Mouse (Mus musculus) heart, embryonic 15.5 days (tissue): ENCODE measurements around the gene Abcg5. TPM values are rescaled to one million over a fixed set of nuclear protein-coding genes. Genes with fewer than 3 reads are reported as not detected.

Experiments used
- ATAC-seq: fragments of 200-750 bp; cut with Nextera tagmentation; replicated peaks from 2 replicates; pipeline ENCODE4 v1.8.0; 2017; ENCODE audit warnings: low read depth, moderate TSS enrichment; ENCODE audit not compliant: insufficient number of reproducible peaks, insufficient read depth, low FRiP score
- H3K27ac ChIP-seq: fragments of 300-500 bp; sonication (generic); 2 replicates; pipeline ENCODE4 v1.5.1; 2015; ENCODE audit warnings: mild to moderate bottlenecking, inconsistent platforms
- H3K27me3 ChIP-seq: fragments of 300-500 bp; sonication (generic); 2 replicates; pipeline ENCODE4 v1.6.1; 2015; ENCODE audit warnings: inconsistent platforms
- H3K36me3 ChIP-seq: fragments of 300-500 bp; sonication (generic); 2 replicates; pipeline ENCODE4 v1.6.1; 2015; ENCODE audit warnings: mild to moderate bottlenecking, inconsistent platforms
- H3K4me1 ChIP-seq: fragments of 300-500 bp; sonication (generic); replicated peaks from 2 replicates; pipeline ENCODE4 v1.6.1; 2015; ENCODE audit warnings: inconsistent platforms
- H3K4me2 ChIP-seq: fragments of 300-500 bp; sonication (generic); 2 replicates; pipeline ENCODE4 v1.6.1; 2015; ENCODE audit warnings: inconsistent platforms, mild to moderate bottlenecking, moderate library complexity
- H3K4me3 ChIP-seq: fragments of 300-500 bp; sonication (generic); 2 replicates; pipeline ENCODE4 v1.5.1; 2015; ENCODE audit warnings: mild to moderate bottlenecking, inconsistent platforms
- H3K9ac ChIP-seq: fragments of 300-500 bp; sonication (generic); 2 replicates; pipeline ENCODE4 v1.6.1; 2015; ENCODE audit warnings: mild to moderate bottlenecking, inconsistent platforms
- H3K9me3 ChIP-seq: fragments of 300-500 bp; sonication (generic); replicated peaks from 2 replicates; pipeline ENCODE4 v1.6.1; 2016; ENCODE audit warnings: inconsistent platforms
- WGBS: fragments of 180-500 bp; shearing (Covaris S2); methylation state at CpG from one replicate; pipeline ENCODE4 v1.1.7; 2015; ENCODE audit warnings: mixed read lengths; 5-methylcytosine and 5-hydroxymethylcytosine counted together
- polyA plus RNA-seq: library from polyadenylated mRNA; unstranded; fragments of >200 nt; fragmentation: Nextera tagmentation; extraction: Ambion mirVana; gene quantifications from 2 replicates; pipeline ENCODE4 v1.2.1, GENCODE M21; 2015

The Abcg5 gene
- polyA plus RNA-seq, 1 experiment from 2014 or later, result not detected

- Histone ChIP-seq H3K9me3 (no peaks in the 10 kb centered on the region), H3K9ac (peak within 1 kb of the TSS; percentile 59), H3K27ac (no peak within 1 kb of the TSS; the same call in 1 of the 2 replicates), H3K27me3 (no peaks in the 10 kb centered on the region), H3K4me3 (peak within 1 kb of the TSS; percentile 79), H3K4me1 (peaks cover 4% of the 10 kb centered on the region), H3K36me3 (no peaks in the 10 kb centered on the region), H3K4me2 (peak within 1 kb of the TSS; percentile 91)
- WGBS, result under 1% methylated on average over 25 of the region's 25 CpGs
- peak; percentile 96 for ATAC-seq
These were observed 56.4 kb downstream of the Abcg5 start, which contains the start of gene Dync2li1 for GRCm38 (mm10) chr17:84626276-84626856. Gene Dync2li1 (plus strand): TSS chr17:84626496.

GRCm38 (mm10) chr17:84622873-84623272, 59.9 kb downstream of the Abcg5 start:
- Histone ChIP-seq H3K27me3 (no peaks in the 10 kb centered on the region), H3K4me3 (no peak overlapping the region), H3K9ac (no peak overlapping the region), H3K36me3 (no peaks in the 10 kb centered on the region), H3K4me1 (peaks cover 4% of the 10 kb centered on the region), H3K9me3 (no peaks in the 10 kb centered on the region), H3K4me2 (no peak overlapping the region), H3K27ac (no peak overlapping the region)
- ATAC-seq, result no peak
- WGBS, result 58% methylated on average over 2 of the region's 2 CpGs

- 75% methylated on average over 4 of the region's 4 CpGs for WGBS
- no peak overlapping the region for H3K27ac ChIP-seq
- H3K27me3 ChIP-seq, result no peaks in the 10 kb centered on the region
- H3K9me3 ChIP-seq, result no peaks in the 10 kb centered on the region
- H3K4me3 ChIP-seq, result no peak overlapping the region
- no peak overlapping the region for H3K4me2 ChIP-seq
- no peak for ATAC-seq
- peaks cover 4% of the 10 kb centered on the region for H3K4me1 ChIP-seq
- no peaks in the 10 kb centered on the region for H3K36me3 ChIP-seq
- no peak overlapping the region for H3K9ac ChIP-seq
These were observed 60.8 kb downstream of the Abcg5 start for GRCm38 (mm10) chr17:84622028-84622427.

- WGBS, result 76% methylated on average over 6 of the region's 6 CpGs
- H3K9ac ChIP-seq, result no peak overlapping the region
- no peaks in the 10 kb centered on the region for H3K9me3 ChIP-seq
- no peak overlapping the region for H3K27ac ChIP-seq
- H3K4me2 ChIP-seq, result no peak overlapping the region
- no peaks in the 10 kb centered on the region for H3K4me1 ChIP-seq
- H3K4me3 ChIP-seq, result no peak overlapping the region
- H3K27me3 ChIP-seq, result no peaks in the 10 kb centered on the region
- ATAC-seq, result no peak
- no peaks in the 10 kb centered on the region for H3K36me3 ChIP-seq
These were observed 61.6 kb downstream of the Abcg5 start for GRCm38 (mm10) chr17:84621209-84621608.

- H3K27ac ChIP-seq, result no peak overlapping the region
- H3K4me3 ChIP-seq, result no peak overlapping the region
- WGBS, result 81% methylated on average over 6 of the region's 6 CpGs
- H3K9me3 ChIP-seq, result no peaks in the 10 kb centered on the region
- no peaks in the 10 kb centered on the region for H3K27me3 ChIP-seq
- H3K4me1 ChIP-seq, result no peaks in the 10 kb centered on the region
- H3K4me2 ChIP-seq, result no peak overlapping the region
- H3K9ac ChIP-seq, result no peak overlapping the region
- no peaks in the 10 kb centered on the region for H3K36me3 ChIP-seq
- no peak for ATAC-seq
These were observed 62.2 kb downstream of the Abcg5 start for GRCm38 (mm10) chr17:84620610-84621009.

- H3K9me3 ChIP-seq, result no peaks in the 10 kb centered on the region
- no peaks in the 10 kb centered on the region for H3K36me3 ChIP-seq
- ATAC-seq, result no peak
- no peak overlapping the region for H3K4me3 ChIP-seq
- H3K4me2 ChIP-seq, result no peak overlapping the region
- no peak overlapping the region for H3K9ac ChIP-seq
- no peak overlapping the region for H3K27ac ChIP-seq
- WGBS, result 64% methylated on average over 3 of the region's 3 CpGs
- no peaks in the 10 kb centered on the region for H3K27me3 ChIP-seq
- no peaks in the 10 kb centered on the region for H3K4me1 ChIP-seq
These were observed 62.7 kb downstream of the Abcg5 start for GRCm38 (mm10) chr17:84620076-84620475.

GRCm38 (mm10) chr17:84619112-84619511, 63.7 kb downstream of the Abcg5 start:
- H3K4me3 ChIP-seq, result no peak overlapping the region
- no peaks in the 10 kb centered on the region for H3K4me1 ChIP-seq
- H3K27me3 ChIP-seq, result no peaks in the 10 kb centered on the region
- H3K9ac ChIP-seq, result no peak overlapping the region
- no peaks in the 10 kb centered on the region for H3K9me3 ChIP-seq
- H3K4me2 ChIP-seq, result no peak overlapping the region
- H3K27ac ChIP-seq, result no peak overlapping the region
- H3K36me3 ChIP-seq, result no peaks in the 10 kb centered on the region
- no peak for ATAC-seq
- 84% methylated on average over 7 of the region's 7 CpGs for whole genome bisulfite sequencing

- H3K27me3 ChIP-seq, result no peaks in the 10 kb centered on the region
- no peak overlapping the region for H3K27ac ChIP-seq
- no peak for ATAC-seq
- WGBS, result 84% methylated on average over 6 of the region's 6 CpGs
- H3K36me3 ChIP-seq, result 0 out of 2 replicates have a peak, but pooled peaks cover 5% of the 10 kb centered on the region
- H3K9me3 ChIP-seq, result no peaks in the 10 kb centered on the region
- no peak overlapping the region for H3K9ac ChIP-seq
- H3K4me1 ChIP-seq, result no peaks in the 10 kb centered on the region
- H3K4me2 ChIP-seq, result no peak overlapping the region
- H3K4me3 ChIP-seq, result no peak overlapping the region
These were observed 64.9 kb downstream of the Abcg5 start for GRCm38 (mm10) chr17:84617953-84618352.

- no peak overlapping the region for H3K27ac ChIP-seq
- 79% methylated on average over 6 of the region's 6 CpGs for WGBS
- H3K9me3 ChIP-seq, result no peaks in the 10 kb centered on the region
- H3K4me1 ChIP-seq, result no peaks in the 10 kb centered on the region
- H3K4me2 ChIP-seq, result no peak overlapping the region
- H3K9ac ChIP-seq, result no peak overlapping the region
- ATAC-seq, result no peak
- no peaks in the 10 kb centered on the region for H3K27me3 ChIP-seq
- 0 out of 2 replicates have a peak, but pooled peaks cover 5% of the 10 kb centered on the region for H3K36me3 ChIP-seq
- no peak overlapping the region for H3K4me3 ChIP-seq
These were observed 66.2 kb downstream of the Abcg5 start for GRCm38 (mm10) chr17:84616526-84617074.

- Histone ChIP-seq H3K9me3 (no peaks in the 10 kb centered on the region), H3K4me3 (no peak overlapping the region), H3K27ac (no peak overlapping the region), H3K36me3 (0 out of 2 replicates have a peak, but pooled peaks cover 5% of the 10 kb centered on the region), H3K4me2 (no peak overlapping the region), H3K27me3 (no peaks in the 10 kb centered on the region), H3K9ac (no peak overlapping the region), H3K4me1 (no peaks in the 10 kb centered on the region)
- 81% methylated on average over 11 of the region's 11 CpGs for WGBS
- no peak for ATAC-seq
These were observed 67.0 kb downstream of the Abcg5 start for GRCm38 (mm10) chr17:84615811-84616210.

- 64% methylated on average over 7 of the region's 7 CpGs for WGBS
- H3K27me3 ChIP-seq, result no peaks in the 10 kb centered on the region
- H3K9ac ChIP-seq, result no peak overlapping the region
- H3K27ac ChIP-seq, result no peak overlapping the region
- no peaks in the 10 kb centered on the region for H3K9me3 ChIP-seq
- 0 out of 2 replicates have a peak, but pooled peaks cover 5% of the 10 kb centered on the region for H3K36me3 ChIP-seq
- no peak overlapping the region for H3K4me2 ChIP-seq
- no peaks in the 10 kb centered on the region for H3K4me1 ChIP-seq
- no peak overlapping the region for H3K4me3 ChIP-seq
- ATAC-seq, result no peak
These were observed 70.8 kb downstream of the Abcg5 start for GRCm38 (mm10) chr17:84611971-84612370.

- ATAC-seq, result no peak
- 0 out of 2 replicates have a peak, but pooled peaks cover 5% of the 10 kb centered on the region for H3K36me3 ChIP-seq
- no peak overlapping the region for H3K27ac ChIP-seq
- no peaks in the 10 kb centered on the region for H3K27me3 ChIP-seq
- H3K4me3 ChIP-seq, result no peak overlapping the region
- no peak overlapping the region for H3K4me2 ChIP-seq
- H3K4me1 ChIP-seq, result no peaks in the 10 kb centered on the region
- H3K9me3 ChIP-seq, result no peaks in the 10 kb centered on the region
- 81% methylated on average over 9 of the region's 9 CpGs for WGBS
- H3K9ac ChIP-seq, result no peak overlapping the region
These were observed 71.3 kb downstream of the Abcg5 start for GRCm38 (mm10) chr17:84611500-84611899.
